Mouse (Mus musculus) neutrophil, adult 5-6 weeks (primary cell): ENCODE data around the gene Mtrex. TPM values are rescaled to one million over a fixed set of nuclear protein-coding genes. Genes with fewer than 3 reads are reported as not detected.

Experiments used
- ATAC-seq: fragments of 151-379, 151-347 bp; 2 replicates; pipeline ENCODE4 v1.8.0; 2017; ENCODE audit warnings: mild to moderate bottlenecking, moderate TSS enrichment; ENCODE audit not compliant: insufficient number of reproducible peaks, poor library complexity, low FRiP score, severe bottlenecking; ENCODE audit errors: extremely low read depth
- total RNA-seq: library from RNA; stranded (forward); fragments of 200-1000 nt; gene quantifications from 2 replicates; pipeline ENCODE4 v1.2.3, GENCODE M21; 2017

Gene Mtrex
- total RNA-seq, 1 experiment from 2014 or later = 63.5 TPM

- ATAC-seq = no peak
Observed at GRCm38 (mm10) chr13:112836951-112837350, 90.2 kb downstream of the Mtrex start.

GRCm38 (mm10) chr13:112835113-112835512 lies 92.1 kb downstream of the Mtrex start:
- no peak for ATAC-seq

GRCm38 (mm10) chr13:112833895-112834263 lies 93.3 kb downstream of the Mtrex start:
- no peak for ATAC-seq

GRCm38 (mm10) chr13:112833253-112833894 lies 93.8 kb downstream of the Mtrex start:
- ATAC-seq = no peak

DNA sequence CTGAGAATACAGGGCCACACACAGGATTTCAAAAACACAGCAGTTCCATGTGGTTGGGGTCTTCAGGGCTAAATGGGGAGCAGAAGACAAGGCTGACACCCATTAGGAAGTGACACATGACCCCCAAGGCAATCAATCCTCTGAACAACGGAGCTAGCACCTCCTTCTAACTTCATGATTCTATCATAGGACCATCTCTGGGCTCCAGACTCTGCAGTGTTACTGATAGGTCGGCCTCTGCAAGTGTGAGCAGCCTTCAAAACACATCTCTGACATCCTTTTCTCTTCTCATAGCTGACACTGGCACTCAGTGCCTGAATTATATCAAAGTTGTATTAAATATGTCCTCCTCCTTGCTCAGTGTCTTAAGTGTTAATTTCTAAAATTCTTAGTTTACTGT lies 94.6 kb downstream of the Mtrex start:
- no peak for ATAC-seq

DNA sequence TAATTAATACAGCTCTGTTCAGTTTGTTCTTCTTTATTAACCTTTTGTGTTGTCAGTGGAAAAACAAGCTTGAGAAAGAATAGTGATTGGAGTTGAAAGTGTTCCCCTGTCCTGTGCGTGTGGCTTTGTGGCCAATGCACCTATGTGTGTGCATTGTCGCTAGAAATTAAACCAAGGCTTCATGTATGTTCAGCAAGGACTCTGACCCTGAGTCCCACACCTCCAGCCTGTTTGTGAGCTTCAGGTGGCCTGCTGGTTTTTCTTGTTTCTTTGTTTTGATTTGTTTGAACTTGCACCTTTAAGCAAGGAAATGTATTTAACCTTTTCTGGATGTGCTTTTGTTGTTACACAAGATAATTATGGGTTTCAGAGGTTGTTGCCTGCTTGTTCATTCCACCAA lies 97.6 kb downstream of the Mtrex start:
- no peak for ATAC-seq

- ATAC-seq = no peak
Observed at GRCm38 (mm10) chr13:112825479-112825878, 101.7 kb downstream of the Mtrex start.

DNA sequence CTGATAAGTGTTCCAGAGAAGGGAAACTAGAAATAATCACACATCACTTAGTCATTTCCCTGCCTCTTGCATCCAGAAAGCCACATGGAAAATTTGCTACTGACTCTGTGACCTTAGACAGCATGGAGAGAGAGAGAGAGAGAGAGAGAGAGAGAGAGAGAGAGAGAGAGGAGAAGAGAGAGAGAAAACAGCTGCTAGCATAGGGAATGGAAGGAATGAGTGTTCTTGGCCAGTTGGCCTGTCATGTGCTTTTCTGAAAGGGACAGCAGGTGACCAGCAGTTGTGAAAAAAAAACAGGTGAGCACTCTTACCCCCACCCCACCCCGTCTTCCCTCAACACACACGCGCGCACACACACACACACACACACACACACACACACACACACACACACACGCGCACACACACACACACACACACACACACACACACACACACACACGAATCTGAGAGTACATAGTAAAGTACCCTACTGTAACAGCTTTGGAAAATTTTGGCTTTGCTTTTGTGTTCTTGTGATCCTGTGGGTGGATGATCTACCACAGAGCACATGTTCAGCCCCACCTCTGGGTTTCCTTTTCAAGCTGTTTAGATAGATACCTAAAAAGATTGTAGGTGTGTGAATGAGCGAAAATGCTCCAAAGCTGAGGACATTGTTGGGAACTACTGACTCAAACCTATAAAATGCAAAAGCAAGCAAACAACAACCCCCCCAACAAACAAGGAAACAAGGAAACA lies 103.1 kb downstream of the Mtrex start:
- ATAC-seq = no peak

DNA sequence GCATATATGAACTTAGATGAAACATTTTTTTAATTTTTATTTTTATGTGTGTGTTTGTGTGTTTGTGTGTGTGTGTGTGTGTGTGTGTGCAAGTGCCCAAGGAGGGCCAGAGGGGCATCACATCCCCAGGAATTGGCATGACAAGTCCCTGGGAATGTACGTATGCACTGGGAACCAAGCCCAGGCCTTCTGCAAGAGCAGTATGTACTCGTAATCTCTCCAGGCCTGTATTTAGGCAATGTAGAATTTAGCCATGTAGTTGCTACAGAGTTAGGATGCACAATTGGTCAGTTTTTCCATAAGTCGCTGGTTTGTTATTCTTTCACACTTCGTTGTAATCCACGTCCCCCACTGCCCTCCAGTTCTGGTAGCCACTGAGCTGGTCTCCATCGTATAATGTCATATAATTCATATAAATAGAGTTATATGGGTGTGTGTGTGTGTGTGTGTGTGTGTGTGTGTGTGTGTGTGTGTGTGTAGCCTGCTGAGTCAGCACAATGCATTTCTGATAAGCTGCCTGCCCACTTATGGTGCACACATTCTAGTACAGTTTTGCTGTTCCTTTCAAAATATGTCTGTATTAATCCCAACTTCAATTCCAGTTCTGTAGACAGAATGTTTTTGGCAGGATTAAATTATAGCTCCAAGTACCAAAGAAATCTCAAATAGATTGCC lies 103.8 kb downstream of the Mtrex start:
- no peak for ATAC-seq

DNA sequence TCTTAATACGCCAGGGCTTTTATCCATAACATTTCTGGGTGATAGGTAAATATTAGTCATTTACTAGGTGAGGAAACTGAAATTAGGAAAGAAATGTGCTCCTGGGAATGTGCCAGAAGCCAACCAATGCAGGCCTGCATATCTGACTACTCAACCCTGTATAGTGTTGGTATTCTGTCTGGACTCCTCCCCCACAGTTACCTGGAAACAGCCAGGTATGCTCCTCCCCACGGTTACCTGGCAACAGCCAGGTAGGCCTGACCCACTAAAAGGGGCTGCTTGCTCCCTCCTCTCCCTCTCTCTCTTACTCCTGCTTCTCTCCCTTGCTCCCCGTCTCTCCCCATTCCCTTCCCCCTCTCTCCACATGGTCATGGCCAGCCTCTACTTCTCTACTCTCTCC lies 104.8 kb downstream of the Mtrex start:
- ATAC-seq = no peak

DNA sequence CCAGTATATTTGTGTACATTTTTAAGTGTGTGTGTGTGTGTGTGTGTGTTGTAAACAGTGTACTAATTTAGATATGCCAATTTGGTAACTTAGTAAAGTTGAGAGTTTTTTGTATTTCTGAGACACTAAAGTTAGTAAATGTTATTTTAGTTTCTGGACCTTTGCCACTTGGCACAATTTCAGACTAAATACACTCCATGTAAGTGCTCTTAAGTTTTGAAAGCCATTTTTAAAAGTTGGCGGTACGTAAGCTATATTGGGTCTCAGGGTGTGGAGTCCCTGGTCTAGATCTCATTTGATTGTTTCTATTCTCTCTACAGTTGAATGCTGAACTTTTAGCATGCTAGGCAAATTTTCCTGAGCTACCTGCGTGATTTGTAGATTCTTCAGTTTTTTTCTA lies 109.1 kb downstream of the Mtrex start:
- ATAC-seq = no peak

Other genes with a start within 250 kb of the Mtrex start
- 1.5 and 2.8 TPM in 2 replicates for gene Plpp1, start 126.6 kb downstream of the Mtrex start, total RNA-seq
- 19.6 and 21.6 TPM in 2 replicates for gene Dhx29, start 56 bp upstream of the Mtrex start, total RNA-seq
- gene Ccno, start 60.4 kb upstream of the Mtrex start, total RNA-seq = 8.0 and 11.3 TPM in 2 replicates
- not detected in 2 replicates for gene Mcidas, start 66.4 kb upstream of the Mtrex start, total RNA-seq
- gene Cdc20b, start 107.7 kb upstream of the Mtrex start, total RNA-seq = 0.49 TPM in 1 of 2 replicates, not detected in the other
- gene Gpx8, start 119.0 kb upstream of the Mtrex start, total RNA-seq = not detected in 2 replicates
- gene Gzma, start 173.6 kb upstream of the Mtrex start, total RNA-seq = 38.9 and 40.6 TPM in 2 replicates